24 mouse cellular contexts compared by ENCODE assay signal in the genomic region with DNA sequence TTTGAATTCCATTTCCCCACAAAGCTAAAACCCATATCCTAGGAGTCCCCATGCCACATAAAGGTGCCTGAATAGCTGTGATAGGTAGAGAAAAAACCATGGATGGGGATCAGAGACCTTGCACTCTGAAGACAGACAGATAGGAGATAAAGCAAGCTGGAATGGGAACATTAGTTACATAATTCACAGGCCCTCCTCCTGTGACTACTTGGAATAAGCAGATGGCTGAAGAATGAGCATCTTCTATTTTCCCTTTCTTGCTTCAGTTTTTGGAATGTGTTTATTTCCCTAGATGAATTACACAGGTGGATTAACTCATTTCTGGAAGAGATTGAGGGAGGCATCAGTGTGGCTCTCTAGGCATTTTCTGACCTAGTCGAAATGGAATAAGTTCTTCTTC.
"Had no signal": no experiment of that assay in that cellular context is flagged by ENCODE, and none has a peak within 500 bp of the region (broad histone marks: within the 10 kb centered on the region; RNA-seq: fewer than 3 reads in every experiment).

No protein-coding gene starts in this region.

- H3K4me2 ChIP-seq: kidney, embryonic 15.5 days; limb, embryonic 12.5 days; limb, embryonic 15.5 days; liver, embryonic 11.5 days; lung, embryonic 14.5 days; midbrain, embryonic 13.5 days; neural tube, embryonic 13.5 days; stomach, embryonic 15.5 days had no signal

- DNase-seq: kidney, adult 8-10 months; kidney, postnatal 10 days; kidney, postnatal 36 days; left cerebral cortex, postnatal 4 days; liver, postnatal 0 days; lung, embryonic 14.5 days; right cerebral cortex, adult 18-20 months; right cerebral cortex, postnatal 14 days; right cerebral cortex, postnatal 4 days; thymus, adult 18-20 months; thymus, postnatal 36 days had no signal

- H3K27me3 ChIP-seq: kidney, embryonic 15.5 days; limb, embryonic 12.5 days; limb, embryonic 15.5 days; megakaryocyte, embryonic 14.5 days; midbrain, embryonic 13.5 days; neural tube, embryonic 13.5 days; stomach, embryonic 15.5 days had no signal

- H3K27ac ChIP-seq: kidney, embryonic 15.5 days; limb, embryonic 12.5 days; limb, embryonic 15.5 days; liver, embryonic 14.5 days; midbrain, embryonic 10.5 days; midbrain, embryonic 13.5 days; neural tube, embryonic 13.5 days; stomach, embryonic 15.5 days had no signal

- ATAC-seq: liver, postnatal 0 days; lung, postnatal 0 days; midbrain, embryonic 13.5 days; midbrain, embryonic 16.5 days had no signal

- H3K4me3 ChIP-seq: kidney, embryonic 15.5 days; limb, embryonic 12.5 days; limb, embryonic 15.5 days; megakaryocyte, embryonic 14.5 days; midbrain, embryonic 10.5 days; midbrain, embryonic 13.5 days; myocyte; neural tube, embryonic 13.5 days; stomach, embryonic 15.5 days had no signal

- H3K9ac ChIP-seq: kidney, embryonic 15.5 days; limb, embryonic 12.5 days; limb, embryonic 15.5 days; liver, embryonic 14.5 days; liver, postnatal 0 days; lung, embryonic 14.5 days; midbrain, embryonic 13.5 days; neural tube, embryonic 13.5 days; stomach, embryonic 15.5 days had no signal

- H3K9me3 ChIP-seq: kidney, embryonic 15.5 days; limb, embryonic 12.5 days; limb, embryonic 15.5 days; megakaryocyte, embryonic 14.5 days; midbrain, embryonic 10.5 days; midbrain, embryonic 13.5 days; neural tube, embryonic 13.5 days; stomach, embryonic 15.5 days had no signal

- H3K4me1 ChIP-seq: kidney, embryonic 15.5 days; limb, embryonic 12.5 days; limb, embryonic 15.5 days; megakaryocyte, embryonic 14.5 days; midbrain, embryonic 10.5 days; midbrain, embryonic 13.5 days; neural tube, embryonic 13.5 days; stomach, embryonic 15.5 days had no signal

- H3K36me3 ChIP-seq: kidney, embryonic 15.5 days; limb, embryonic 12.5 days; limb, embryonic 15.5 days; midbrain, embryonic 10.5 days; midbrain, embryonic 13.5 days; neural tube, embryonic 13.5 days; stomach, embryonic 15.5 days had no signal
